Mouse (Mus musculus) skeletal muscle tissue, postnatal 0 days (tissue): Measurements from ENCODE around the gene Clec4n. TPM values are rescaled to one million over a fixed set of nuclear protein-coding genes. Genes with fewer than 3 reads are reported as not detected.

Experiments
- polyA plus RNA-seq: library from polyadenylated mRNA; unstranded; fragments of >200 nt; fragmentation: Nextera tagmentation; extraction: Ambion mirVana; gene quantifications from 2 replicates; pipeline ENCODE4 v1.2.1, GENCODE M21; 2015

The Clec4n gene
- 5.8 and 6.3 TPM in 2 replicates for polyA plus RNA-seq

GRCm38 (mm10) chr6:123229644-123230043, at the start of gene Clec4n:
TSS of gene Clec4n (plus strand) at chr6:123229843.

DNA sequence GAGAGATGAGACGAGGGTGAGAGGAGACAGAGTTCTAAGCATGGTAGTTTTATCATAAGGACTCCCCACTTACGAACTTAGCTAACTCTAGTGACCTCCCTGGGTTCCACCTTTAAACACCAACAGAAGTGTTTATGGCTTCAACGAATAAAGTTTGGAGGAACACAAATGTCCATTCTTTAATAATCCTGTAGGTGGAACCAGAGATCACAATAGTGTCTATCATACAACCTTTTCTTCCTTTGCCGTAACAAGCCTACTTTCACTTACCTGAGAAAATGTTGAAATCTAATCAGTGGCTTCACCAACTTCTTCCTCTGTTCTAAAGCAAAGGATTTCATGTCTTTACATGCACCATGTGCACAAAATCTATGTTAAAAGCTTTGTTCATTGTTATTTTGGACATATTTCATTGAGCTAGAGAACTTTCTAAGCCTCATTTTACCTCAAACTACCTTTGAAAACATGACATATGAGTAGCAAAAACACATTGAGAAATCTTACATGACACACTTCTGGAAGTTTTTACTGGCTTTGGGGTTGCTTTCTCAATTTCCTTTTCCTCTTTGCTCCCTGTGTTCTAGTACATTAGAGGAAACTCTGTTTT, 32.0 kb downstream of the Clec4n start, which contains the start of gene Clec4d:
Clec4d (plus strand) TSS at position 557 of the 607 bp plus-strand sequence.

GRCm38 (mm10) chr6:123289753-123290152, 60.1 kb downstream of the Clec4n start, which contains the start of gene Clec4e:
TSS of gene Clec4e (minus strand) at chr6:123289870.

Other genes starting within 250 kb of the Clec4n start
- 0.28 TPM in 1 of 2 replicates, not detected in the other for gene Clec4a4, start 239.5 kb upstream of the Clec4n start, polyA plus RNA-seq
- gene Clec4b1, start 179.9 kb upstream of the Clec4n start, polyA plus RNA-seq, result not detected in 2 replicates
- 6.0 and 7.8 TPM in 2 replicates for gene Clec4a2, start 123.4 kb upstream of the Clec4n start, polyA plus RNA-seq
- gene Clec4b2, start 57.0 kb upstream of the Clec4n start, polyA plus RNA-seq, result not detected in 2 replicates
- gene Clec4d, start 32.3 kb downstream of the Clec4n start, polyA plus RNA-seq, result 0.32 TPM in 2 replicates
- gene Clec4e, start 60.0 kb downstream of the Clec4n start, polyA plus RNA-seq, result 0.06 TPM in 1 of 2 replicates, not detected in the other
- not detected in 2 replicates for gene Vmn2r19, start 78.5 kb downstream of the Clec4n start, polyA plus RNA-seq
- not detected in 2 replicates for gene Vmn2r20, start 188.3 kb downstream of the Clec4n start, polyA plus RNA-seq